Mouse (Mus musculus) cerebellum, adult 11-12 months (tissue): ENCODE data around the gene Pnpla2.

Experiments used
- DNase-seq: peaks from one replicate; pipeline ENCODE4 v3.0.0; 2022

Pnpla2 gene

DNA sequence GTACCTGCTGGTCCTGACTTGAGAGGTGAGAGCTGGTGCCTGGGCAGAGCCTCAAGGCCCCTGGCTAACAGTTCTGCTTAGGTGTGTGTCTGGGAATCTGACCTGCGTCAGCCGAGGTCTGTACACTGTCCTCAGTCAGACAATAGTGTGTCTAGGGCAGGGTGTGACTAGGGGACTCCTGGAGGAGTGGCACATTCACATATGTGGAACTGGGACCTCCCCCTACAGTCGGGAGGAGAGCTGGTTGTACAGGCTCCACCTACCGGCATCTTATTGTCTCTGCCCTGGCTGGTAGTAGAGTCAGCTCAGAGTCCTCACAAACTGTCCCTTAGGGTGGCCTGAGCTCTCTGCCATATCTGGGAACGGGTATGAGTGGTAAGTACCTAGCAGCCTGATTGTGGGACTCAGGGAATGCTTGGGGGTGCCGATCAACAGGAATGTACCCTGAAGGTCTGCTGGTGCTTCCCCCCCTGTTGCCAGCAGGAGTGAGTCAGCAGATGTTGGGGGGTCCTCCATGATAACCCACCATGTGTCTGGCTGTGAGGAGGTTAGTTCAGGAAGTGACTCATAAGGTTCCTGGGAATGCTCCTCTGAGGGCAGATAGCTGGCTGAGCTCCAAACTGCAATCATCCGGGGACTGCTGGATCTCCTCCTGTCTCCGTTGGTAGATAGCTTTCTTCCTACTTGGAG, 13.7 kb downstream of the Pnpla2 start:
- peak; percentile 75 for DNase-seq

GRCm38 (mm10) chr7:141469352-141469751, 14.4 kb downstream of the Pnpla2 start:
- DNase-seq, result no peak

DNA sequence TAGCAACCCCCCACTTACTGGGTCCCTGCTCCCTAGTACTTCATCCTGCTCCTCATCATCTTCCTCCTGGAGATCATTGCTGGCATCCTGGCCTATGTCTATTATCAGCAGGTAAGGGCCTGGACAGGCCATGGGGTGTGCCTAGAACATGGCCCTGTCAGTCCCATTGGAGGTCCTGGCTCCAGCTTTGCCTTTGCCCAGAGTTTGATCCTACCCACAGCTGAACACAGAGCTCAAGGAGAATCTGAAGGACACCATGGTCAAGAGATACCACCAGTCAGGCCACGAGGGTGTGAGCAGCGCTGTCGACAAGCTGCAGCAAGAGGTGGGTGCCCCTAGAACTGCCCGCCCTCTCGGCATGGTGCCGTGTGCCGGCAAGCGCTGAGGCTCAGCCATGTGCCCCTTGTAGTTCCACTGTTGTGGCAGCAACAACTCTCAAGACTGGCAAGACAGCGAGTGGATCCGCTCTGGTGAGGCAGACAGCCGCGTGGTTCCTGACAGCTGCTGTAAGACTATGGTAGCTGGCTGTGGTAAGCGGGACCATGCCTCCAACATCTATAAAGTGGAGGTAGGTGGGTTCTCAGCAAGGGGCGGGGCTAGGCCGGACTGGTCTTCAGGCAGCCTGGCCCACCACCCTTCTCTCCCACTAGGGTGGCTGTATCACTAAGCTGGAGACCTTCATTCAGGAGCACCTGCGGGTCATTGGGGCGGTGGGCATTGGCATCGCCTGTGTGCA, 15.1 kb downstream of the Pnpla2 start:
- peak; percentile 61 for DNase-seq

DNA sequence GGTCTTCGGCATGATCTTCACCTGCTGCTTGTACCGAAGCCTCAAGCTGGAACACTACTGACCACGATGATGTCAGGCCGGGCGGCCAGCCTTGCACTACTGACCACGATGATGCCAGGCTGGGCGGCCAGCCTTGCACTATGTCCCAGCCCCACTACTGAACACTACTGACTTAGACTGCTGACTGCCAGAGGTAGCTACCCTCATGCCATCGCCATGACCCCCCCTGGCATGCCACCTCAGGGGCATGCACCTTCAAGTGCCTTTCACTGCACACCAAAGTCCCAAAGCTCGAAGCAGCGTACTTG, 15.6 kb downstream of the Pnpla2 start:
- DNase-seq, result no peak

DNA sequence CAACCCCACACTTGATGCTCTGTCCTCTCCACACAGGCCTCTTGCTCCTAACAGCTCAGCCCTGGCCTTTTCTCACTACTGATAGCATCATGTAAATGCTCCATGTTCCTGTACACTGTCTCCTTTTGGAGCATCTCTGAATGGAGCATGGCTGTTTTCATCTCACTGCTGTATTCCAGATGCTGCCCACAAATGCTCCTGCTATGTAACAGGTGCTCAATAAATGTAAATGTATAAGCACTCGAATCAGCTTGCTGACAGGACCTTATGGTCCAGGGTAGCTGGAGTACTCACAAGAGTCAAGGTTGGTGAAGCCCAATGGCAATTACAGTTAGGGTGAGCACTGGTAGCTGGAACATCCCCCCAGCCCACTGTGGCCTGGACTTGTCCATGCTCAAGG, 16.2 kb downstream of the Pnpla2 start:
- no peak for DNase-seq

DNA sequence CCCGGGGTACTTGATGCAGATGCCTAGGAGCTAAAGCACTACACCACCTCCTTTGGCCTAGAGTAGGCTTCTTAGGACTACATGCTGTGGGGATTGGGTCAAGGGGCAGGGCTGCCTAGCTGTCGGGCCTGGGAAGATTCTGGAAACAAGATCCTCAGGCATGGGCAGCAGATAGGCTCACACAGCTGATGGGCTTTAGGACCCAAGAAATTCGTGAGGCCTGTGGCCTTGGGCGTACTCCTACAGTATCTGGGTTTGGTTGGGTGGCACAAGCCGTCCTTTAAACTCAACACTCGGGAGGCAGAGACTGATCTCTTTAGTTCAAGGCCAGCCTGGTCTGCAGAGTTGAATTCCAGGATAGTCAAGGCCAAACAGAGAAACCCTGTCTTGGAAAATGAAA, 17.2 kb downstream of the Pnpla2 start:
- DNase-seq, result no peak

- DNase-seq, result peak; percentile 43
Observed at GRCm38 (mm10) chr7:141472763-141473162, 17.8 kb downstream of the Pnpla2 start.

DNA sequence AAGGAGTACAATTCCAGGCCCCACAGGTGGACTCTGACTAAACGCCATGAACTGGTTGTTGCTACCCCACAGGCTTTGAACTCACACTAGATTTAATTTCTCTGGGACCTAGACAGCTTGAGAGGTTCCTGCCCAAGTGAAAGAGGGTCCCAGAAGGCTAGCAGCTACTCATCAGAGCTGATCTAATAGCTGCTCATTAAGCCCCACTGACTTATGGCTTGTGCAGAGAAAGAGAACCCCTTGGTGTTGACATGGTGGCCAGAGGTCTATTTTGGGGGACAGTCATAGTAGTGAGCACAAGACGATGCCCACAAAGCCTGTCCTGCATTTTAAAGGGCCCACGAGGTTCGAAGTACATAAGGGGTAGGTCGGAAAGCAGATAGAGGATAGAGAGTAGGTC, 19.2 kb downstream of the Pnpla2 start:
- no peak for DNase-seq

DNA sequence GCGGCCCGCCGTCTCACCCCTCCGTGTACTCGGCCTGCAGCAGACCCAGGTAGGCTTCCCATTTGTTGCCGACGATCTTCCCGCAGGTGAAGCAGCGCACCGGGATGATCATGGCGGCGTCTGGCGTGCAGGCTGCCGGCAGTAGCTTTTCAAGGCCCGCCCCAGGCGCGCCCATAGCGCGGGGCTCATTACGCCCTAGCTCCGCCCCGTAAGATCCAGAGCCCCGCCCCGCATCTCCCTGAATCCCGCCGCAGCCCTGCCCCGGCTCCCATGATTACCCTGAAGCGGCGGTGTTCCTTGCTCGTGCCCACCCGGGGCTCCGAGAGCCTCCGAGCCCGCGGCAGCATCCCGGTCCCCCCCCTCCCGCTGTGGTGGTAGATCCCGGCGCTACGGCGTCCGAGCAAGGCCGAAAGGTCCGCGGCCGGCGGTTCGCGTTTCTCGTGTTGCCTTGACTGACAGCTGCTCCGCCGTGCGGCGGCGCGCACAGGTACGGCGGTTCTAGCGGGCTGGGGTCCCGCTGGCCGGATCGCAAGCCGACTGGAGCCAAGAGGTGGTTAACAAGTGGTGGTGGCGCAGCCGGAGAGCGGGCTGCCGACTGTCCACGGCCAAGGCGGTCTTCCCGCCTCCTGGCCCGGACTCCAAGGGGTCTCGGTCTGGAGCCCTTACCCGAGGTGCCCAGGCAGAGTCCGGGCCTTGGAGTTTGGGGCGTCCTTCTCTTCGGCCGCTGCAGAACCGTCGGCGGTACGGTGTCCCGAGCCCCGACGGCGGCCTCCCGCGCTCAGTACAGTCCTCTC, 20.2 kb downstream of the Pnpla2 start, which contains the start of the genes Polr2l and Tspan4:
TSS of gene Polr2l (minus strand) at position 122 of the 794 bp plus-strand sequence.
TSS of gene Tspan4 (plus strand) at position 230 of the 794 bp plus-strand sequence.
- peak; percentile 84 for DNase-seq

DNA sequence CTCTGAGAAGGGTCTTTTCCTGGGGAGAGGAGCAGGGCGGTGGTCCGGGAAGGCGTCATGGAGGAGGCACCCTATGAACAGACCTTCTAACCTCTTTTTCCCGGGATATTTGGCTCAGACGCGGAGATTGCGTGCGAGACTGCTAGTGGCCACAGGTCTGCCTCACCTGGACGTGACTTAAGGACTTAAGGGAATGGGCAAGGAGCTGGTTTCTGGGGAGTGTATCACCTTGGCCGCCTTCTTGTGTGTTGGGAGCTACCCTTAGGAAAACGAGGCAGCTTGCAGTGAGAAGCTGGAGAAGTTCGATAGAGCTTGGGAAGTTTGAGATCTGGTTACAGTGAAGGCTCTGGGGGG, 20.8 kb downstream of the Pnpla2 start:
- peak; percentile 57 for DNase-seq

DNA sequence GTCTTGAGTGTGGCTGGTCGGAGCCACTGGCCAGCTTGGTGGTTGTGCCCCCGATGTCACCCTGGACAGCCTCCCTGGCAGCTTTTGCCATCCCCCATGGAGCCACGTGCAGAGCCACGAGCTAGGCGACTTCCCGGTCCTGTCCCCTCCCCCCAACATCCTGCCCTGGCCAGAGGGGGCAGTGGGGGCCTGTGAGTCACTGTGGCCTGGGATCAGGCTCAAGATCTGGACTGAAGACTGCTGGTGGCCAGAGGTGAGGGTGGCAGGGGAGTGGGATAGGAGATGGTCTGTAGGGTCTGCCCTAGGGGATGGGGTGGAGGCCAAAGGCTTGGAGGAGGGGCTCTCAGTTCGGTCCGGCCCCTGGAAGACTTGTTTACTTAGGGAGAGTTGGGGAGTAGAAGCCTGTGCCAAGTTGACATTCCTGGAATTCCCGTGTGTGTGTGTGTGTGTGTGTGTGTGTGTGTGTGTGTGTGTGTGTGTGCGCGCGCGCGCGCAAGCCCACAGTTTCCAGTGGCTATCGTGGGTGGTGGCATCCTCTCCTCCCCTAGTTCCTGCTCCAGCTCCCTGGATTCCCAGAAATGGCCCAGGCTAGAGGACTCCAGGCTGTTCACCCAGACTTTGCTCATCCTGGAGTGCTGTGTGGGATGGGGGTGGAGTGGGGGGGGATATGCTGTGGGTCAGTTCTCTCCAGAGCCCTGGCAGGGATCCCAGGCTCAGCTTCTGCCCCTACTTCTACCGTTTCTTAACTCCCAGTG, 21.4 kb downstream of the Pnpla2 start:
- DNase-seq, result peak; percentile 78

GRCm38 (mm10) chr7:141476981-141477370, 22.0 kb downstream of the Pnpla2 start:
- no peak for DNase-seq

- DNase-seq, result no peak
Observed at GRCm38 (mm10) chr7:141477578-141478269, 22.7 kb downstream of the Pnpla2 start.

DNA sequence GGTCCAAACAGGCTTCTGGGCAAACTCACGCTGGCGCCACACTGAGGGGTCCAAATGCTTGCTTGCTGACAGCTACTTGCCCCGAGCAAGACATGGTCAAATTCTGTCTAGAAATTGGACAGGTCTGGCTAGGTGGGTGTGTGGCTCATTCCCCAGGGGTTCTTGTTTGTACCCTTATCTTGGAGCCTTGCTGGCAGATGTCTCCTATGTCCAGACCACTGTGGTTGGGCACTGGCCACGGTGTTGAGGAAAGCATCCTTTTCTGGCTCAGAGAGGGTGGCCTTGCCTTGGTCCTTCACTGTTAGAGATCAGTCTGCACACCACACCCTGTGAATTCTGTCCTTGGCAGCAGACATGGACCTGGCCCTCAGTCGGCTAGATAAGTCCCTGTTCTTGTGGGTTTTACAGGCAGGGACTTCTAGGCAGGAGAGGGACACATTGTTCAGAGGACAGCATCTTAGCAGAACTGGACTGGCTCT, 23.3 kb downstream of the Pnpla2 start:
- no peak for DNase-seq

GRCm38 (mm10) chr7:141480842-141481497, 26.0 kb downstream of the Pnpla2 start:
- DNase-seq, result peak; percentile 88

DNA sequence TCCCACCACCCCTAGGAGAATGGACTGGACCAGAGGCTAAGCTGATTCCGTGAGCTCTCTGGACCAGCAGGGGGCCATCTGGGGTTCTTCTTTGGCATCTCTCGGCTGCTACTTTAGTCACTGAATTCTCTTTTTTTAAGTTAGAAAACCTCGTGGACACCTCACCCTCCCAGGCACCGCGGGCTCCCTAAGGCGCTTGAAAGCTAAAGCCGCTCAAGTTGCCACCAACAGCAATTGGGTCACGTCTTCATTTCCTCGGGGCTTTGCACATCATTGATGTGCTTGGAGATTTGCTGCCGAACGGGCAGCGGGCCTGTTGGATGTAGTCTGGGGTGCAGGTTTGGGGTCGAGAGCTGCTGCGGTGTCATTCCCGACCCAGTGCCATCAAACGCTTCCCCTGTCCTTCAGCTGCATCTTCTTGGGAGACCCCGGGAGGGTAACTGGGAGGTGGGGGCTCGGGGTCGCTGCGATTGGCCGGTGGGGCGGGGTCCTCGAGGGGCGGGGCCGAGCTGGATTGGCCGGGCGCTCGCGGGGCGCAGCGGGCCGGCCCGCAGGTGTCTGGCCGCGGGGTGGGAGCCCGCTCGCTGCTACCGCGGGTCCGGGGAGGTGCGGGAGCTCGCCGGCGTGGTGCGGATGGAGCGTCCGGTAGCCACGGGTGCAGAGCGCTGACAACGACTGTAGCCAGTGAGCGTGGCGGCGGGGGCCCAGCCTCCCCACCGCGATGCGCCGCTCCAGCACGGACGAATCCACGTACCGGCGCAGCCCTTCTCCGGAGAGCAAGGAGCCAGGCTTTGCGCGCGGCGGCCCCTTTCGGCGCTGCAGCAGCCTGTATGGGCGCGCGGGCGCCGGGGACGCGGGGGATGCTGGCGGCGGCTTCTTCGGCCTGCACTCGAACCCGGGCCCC, 26.8 kb downstream of the Pnpla2 start:
- DNase-seq, result peak; percentile 82

GRCm38 (mm10) chr7:141482531-141483024, 27.6 kb downstream of the Pnpla2 start:
- peak; percentile 74 for DNase-seq

DNA sequence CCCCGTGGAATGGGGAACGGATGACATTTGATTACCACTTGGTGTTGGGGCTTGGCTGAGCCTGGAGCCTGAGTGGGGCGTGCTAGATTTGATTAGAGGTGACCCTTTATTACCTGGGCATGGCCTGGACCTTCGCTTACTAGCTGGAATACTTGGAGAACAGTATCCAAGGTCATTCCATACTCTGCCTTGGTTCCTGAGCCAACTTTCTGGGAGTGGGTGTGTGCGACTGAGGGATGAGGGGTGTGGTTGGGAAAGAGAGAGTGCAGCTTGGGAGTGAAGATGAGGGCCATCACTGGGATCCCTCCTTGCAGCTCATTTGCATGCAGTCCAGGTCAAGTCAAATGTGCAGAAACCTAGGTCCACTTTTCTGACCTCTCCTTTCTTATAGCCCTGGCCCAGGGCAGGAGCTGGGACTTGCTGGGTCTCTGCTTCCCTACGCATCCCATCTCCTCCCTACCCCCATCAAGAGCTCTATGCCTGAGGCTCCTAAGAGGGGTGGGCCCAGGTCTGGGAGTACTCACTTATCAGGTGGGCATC, 28.2 kb downstream of the Pnpla2 start:
- peak; percentile 67 for DNase-seq

DNA sequence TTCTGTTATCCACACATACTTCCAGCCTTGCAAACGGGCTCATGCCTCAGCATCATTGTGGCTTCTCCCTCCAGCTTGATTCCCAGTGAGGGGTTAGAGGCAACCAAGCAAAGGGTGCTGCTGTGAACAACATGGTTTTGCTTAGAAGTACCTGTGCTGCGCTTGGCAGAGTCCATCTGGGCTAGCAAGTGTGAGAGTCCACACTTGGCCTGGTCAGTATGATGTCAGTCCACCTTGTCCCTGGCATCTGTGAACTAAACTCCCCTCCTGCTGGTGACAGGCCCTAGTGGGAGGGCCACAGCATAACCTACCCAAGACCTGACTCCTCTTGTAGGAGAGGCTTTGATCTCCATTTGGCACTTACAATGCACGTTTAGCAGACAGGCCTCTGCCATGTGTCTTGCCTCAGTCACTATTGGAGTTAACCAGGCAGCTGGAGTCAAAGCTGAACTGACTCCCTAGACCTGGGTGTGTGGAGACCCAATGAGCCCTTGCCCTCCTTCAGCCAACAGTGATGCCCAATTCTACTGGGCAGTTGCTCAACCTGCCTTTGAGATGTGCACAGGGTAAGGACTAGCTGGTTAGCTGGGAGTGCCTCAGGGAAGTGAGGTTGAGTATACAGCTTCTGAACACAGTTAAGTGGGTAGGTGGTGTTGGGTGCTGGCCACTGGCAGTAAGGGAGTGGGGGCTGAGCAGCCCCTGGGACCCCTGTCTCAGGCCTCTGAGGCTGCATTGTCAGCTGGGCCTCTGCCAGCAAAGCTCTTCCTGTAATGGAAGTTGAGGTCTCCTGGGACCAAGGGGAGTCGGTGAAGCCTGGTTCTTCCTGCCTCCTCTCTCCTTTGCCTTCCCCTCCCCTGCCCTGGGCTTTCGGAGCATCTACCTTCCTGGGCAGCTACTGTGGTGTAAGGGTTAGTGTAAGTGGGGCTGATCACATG, 29.5 kb downstream of the Pnpla2 start:
- peak; percentile 76 for DNase-seq
